Mouse (Mus musculus): Measurements from ENCODE around the gene Abcc8. TPM values are rescaled to one million over a fixed set of nuclear protein-coding genes. Genes with fewer than 3 reads are reported as not detected.

Gene Abcc8
- polyA plus RNA-seq, 1 experiment from 2014 or later, result 2.6 TPM

DNA sequence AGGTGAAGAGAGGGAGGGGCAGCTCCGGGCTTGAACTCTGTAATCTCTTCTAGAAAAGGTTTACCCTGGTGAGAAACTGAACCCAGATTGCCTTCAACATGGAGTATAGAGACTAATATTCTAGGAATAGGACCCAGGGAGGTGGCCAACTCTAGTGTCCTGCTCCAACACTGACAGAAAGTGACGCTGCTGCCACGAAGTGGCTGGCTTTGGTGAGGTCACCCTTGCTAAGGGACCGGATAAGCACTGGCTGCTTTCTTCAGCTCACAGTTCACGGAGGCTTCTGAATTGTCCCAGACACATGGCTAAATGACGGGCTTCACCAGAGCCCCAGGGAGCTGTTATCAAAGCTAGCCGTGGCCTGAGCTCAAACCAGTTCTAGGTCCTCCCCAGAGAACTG, 46.0 kb downstream of the Abcc8 start:
- Histone ChIP-seq H3K4me2 (replicated peaks; ENCODE audit: low read depth, low read length) (no peak overlapping the region), H3K27ac (ENCODE audit: low read length) (no peak overlapping the region), H3K4me1 (ENCODE audit: insufficient read depth, low read length) (peaks cover 23% of the 10 kb centered on the region; the same call in 1 of the 2 replicates), H3K9ac (replicated peaks; ENCODE audit: low read length) (no peak overlapping the region), H3K36me3 (ENCODE audit: insufficient read depth, low read length) (no peaks in the 10 kb centered on the region), H3K9me3 (ENCODE audit: low read length) (no peaks in the 10 kb centered on the region), H3K27me3 (ENCODE audit: insufficient read depth, low read length) (peaks cover 3% of the 10 kb centered on the region), H3K4me3 (ENCODE audit: low read length) (no peak overlapping the region)
- WGBS, result 22% methylated on average over 7 of the region's 7 CpGs
- ATAC-seq (ENCODE audit: low FRiP score, low TSS enrichment), result no peak; the same call in 1 of the 2 replicates

DNA sequence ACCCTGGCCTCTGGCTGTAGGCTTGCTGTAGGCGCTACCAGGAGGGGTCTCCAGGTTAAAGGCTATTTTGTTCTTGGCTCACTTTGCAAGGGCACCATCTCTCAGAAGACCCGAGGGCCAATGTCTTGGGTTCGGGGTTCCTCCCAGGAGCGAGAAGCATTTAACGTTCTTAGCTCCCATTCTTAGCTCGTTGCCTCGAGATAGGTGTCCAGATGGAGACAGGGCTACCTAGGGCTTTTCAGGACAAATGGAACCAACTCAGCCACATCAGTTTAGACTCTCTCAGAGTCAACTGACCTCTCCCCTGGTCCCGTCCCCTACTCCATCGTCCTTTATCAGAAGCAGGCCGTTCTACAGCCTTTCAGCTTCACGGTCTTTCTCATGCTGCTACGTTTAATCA, 47.6 kb downstream of the Abcc8 start:
- no peak for ATAC-seq (ENCODE audit: low FRiP score, low TSS enrichment)
- no peak overlapping the region for H3K27ac ChIP-seq (ENCODE audit: low read length)

DNA sequence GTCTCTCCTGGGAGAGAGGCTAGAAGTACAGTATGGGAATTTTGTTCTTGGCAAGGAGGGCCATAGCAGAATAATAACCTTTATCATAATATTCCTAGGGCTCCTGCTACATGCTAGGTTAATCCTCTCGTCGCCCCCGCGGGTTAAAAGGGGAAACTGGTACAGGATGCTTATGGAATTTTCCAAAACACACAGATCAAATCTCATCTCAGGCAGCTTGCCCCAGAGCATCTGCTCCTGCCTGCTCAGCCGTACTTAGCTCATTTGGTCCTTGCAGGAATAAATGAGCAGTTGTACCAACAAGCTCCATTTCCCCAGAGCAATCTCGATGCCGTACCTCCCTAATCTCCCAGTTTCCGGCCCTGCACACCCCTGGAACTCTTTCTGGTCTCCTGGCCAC, 48.0 kb downstream of the Abcc8 start:
- no peak for ATAC-seq (ENCODE audit: low FRiP score, low TSS enrichment)
- 58% methylated on average over 8 of the region's 8 CpGs for WGBS
- H3K4me2 ChIP-seq (replicated peaks; ENCODE audit: low read depth, low read length), result no peak overlapping the region
- H3K9ac ChIP-seq (replicated peaks; ENCODE audit: low read length), result no peak overlapping the region
- no peaks in the 10 kb centered on the region for H3K36me3 ChIP-seq (ENCODE audit: insufficient read depth, low read length)
- no peaks in the 10 kb centered on the region for H3K9me3 ChIP-seq (ENCODE audit: low read length)
- peaks cover 25% of the 10 kb centered on the region for H3K4me1 ChIP-seq (ENCODE audit: insufficient read depth, low read length)
- H3K27me3 ChIP-seq (ENCODE audit: insufficient read depth, low read length), result peaks cover 3% of the 10 kb centered on the region
- no peak overlapping the region for H3K27ac ChIP-seq (ENCODE audit: low read length)
- no peak overlapping the region for H3K4me3 ChIP-seq (ENCODE audit: low read length)

More for the DNA sequence above, 47.6 kb downstream of the Abcc8 start:
- Histone ChIP-seq H3K36me3 (ENCODE audit: insufficient read depth, low read length) (no peaks in the 10 kb centered on the region), H3K4me3 (ENCODE audit: low read length) (no peak overlapping the region), H3K4me2 (replicated peaks; ENCODE audit: low read depth, low read length) (no peak overlapping the region), H3K27me3 (ENCODE audit: insufficient read depth, low read length) (peaks cover 3% of the 10 kb centered on the region), H3K9ac (replicated peaks; ENCODE audit: low read length) (no peak overlapping the region), H3K9me3 (ENCODE audit: low read length) (no peaks in the 10 kb centered on the region), H3K4me1 (ENCODE audit: insufficient read depth, low read length) (peaks cover 25% of the 10 kb centered on the region)
- WGBS, result 83% methylated on average over 12 of the region's 12 CpGs

DNA sequence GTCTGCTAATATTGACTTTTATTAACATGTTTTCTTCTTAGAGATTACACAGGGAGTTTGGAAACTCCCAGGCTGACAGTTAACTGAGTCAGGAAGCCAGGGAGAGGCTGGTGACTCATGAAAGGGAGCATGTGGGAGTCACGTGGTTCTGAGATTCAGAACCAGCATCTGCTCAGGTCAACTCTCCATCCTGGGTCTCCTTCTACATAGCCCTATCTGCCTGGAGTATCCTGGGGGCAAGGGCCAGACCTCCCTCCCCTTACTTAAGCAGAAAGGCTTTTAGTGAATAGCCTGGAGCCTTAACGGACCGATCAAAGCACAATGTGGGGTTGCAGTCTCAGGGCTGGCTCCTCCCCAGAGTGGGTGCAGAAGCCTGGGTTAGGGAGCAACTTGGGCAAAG, 48.6 kb downstream of the Abcc8 start:
- Histone ChIP-seq H3K4me2 (replicated peaks; ENCODE audit: low read depth, low read length) (no peak overlapping the region), H3K36me3 (ENCODE audit: insufficient read depth, low read length) (no peaks in the 10 kb centered on the region), H3K27me3 (ENCODE audit: insufficient read depth, low read length) (peaks cover 3% of the 10 kb centered on the region), H3K4me3 (ENCODE audit: low read length) (no peak overlapping the region), H3K9ac (replicated peaks; ENCODE audit: low read length) (no peak overlapping the region), H3K4me1 (ENCODE audit: insufficient read depth, low read length) (peaks cover 25% of the 10 kb centered on the region), H3K9me3 (ENCODE audit: low read length) (no peaks in the 10 kb centered on the region), H3K27ac (ENCODE audit: low read length) (no peak overlapping the region)
- 21% methylated on average over 3 of the region's 3 CpGs for WGBS
- ATAC-seq (ENCODE audit: low FRiP score, low TSS enrichment), result no peak

DNA sequence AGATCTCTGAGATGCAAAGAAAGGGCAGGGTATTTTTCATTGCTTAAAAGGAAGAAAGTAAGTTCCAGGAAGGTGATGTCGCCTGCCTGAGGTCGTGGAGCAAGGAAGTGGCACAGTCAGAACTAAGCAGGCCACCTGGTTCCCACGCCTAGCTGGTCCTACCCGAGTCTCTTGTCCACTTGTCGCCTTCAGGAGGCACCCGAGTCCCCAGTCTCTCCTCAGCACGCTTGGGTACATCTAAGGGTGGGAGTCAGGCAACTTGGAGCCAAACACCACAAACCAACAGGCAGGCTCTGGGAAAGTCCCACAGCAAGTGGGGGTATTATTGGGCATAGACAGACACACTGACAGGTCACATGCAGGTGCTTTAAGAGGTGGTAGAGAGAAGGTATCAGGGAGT, 49.1 kb downstream of the Abcc8 start:
- H3K36me3 ChIP-seq (ENCODE audit: insufficient read depth, low read length), result no peaks in the 10 kb centered on the region
- WGBS, result 40% methylated on average over 7 of the region's 7 CpGs
- peaks cover 3% of the 10 kb centered on the region for H3K27me3 ChIP-seq (ENCODE audit: insufficient read depth, low read length)
- peaks cover 25% of the 10 kb centered on the region for H3K4me1 ChIP-seq (ENCODE audit: insufficient read depth, low read length)
- H3K9ac ChIP-seq (replicated peaks; ENCODE audit: low read length), result no peak overlapping the region
- ATAC-seq (ENCODE audit: low FRiP score, low TSS enrichment), result peak; percentile 40; the same call in 1 of the 2 replicates
- H3K4me2 ChIP-seq (replicated peaks; ENCODE audit: low read depth, low read length), result no peak overlapping the region
- no peak overlapping the region for H3K27ac ChIP-seq (ENCODE audit: low read length)
- H3K9me3 ChIP-seq (ENCODE audit: low read length), result no peaks in the 10 kb centered on the region
- H3K4me3 ChIP-seq (ENCODE audit: low read length), result no peak overlapping the region

DNA sequence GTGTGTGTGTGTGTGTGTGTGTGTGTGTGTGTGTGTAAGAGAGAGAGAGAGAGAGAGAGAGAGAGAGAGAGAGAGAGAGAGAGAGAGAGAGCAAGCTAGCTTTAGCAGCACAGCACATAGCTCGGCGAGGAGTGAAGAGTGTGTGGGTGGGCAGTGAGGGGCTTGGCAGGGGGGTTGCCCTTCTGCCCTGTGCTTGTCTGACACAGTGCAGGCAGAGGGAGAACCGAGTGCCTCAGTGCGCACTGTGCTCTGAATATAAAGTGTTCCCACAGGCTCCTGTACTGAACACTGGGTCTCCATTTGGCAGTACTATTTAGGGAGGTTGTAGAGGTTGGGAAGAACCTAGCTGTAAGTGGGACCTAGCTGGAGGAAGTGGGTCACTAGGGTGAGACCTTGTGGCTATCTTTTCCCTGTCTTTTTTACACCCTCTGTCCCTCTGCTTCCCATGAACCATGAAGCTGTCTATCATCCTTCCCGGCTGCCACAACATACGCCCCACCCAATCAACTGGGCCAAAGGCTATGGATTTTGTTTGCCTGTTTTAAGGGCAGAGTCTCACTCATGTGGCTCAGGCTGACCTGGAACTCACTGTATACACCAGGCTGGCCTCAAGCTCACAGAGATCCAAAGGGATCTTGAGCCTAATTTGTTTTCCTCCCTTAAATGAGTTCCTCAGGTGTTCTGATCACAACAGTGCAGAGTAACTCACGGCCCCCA, 50.2 kb downstream of the Abcc8 start:
- peaks cover 27% of the 10 kb centered on the region for H3K4me1 ChIP-seq (ENCODE audit: insufficient read depth, low read length)
- H3K4me3 ChIP-seq (ENCODE audit: low read length), result no peak overlapping the region
- no peak overlapping the region for H3K27ac ChIP-seq (ENCODE audit: low read length)
- no peaks in the 10 kb centered on the region; the same call in 1 of the 2 replicates for H3K27me3 ChIP-seq (ENCODE audit: insufficient read depth, low read length)
- no peaks in the 10 kb centered on the region for H3K9me3 ChIP-seq (ENCODE audit: low read length)
- H3K4me2 ChIP-seq (replicated peaks; ENCODE audit: low read depth, low read length), result no peak overlapping the region
- WGBS, result 32% methylated on average over 7 of the region's 7 CpGs
- no peak overlapping the region for H3K9ac ChIP-seq (replicated peaks; ENCODE audit: low read length)
- no peaks in the 10 kb centered on the region for H3K36me3 ChIP-seq (ENCODE audit: insufficient read depth, low read length)
- ATAC-seq (ENCODE audit: low FRiP score, low TSS enrichment), result no peak

DNA sequence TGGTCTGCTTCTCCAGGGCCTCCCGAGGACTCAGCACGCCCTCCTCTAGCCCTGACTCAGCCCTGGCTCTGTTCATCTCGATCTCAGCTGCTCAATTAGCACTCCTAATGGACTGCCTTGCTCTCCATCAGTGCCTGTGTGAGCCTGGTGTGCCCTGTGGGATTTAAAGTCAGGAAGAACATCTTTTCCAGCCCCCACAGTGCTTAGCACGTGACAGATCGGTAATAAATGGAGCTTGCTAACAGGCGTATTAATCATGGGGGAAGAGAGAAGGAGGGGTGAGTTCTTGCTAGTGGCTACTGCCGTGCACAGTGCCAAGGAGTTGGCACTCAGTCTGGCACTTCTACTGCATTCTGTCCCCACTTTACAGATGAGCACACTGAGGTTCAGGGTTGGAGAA, 51.6 kb downstream of the Abcc8 start:
- 33% methylated on average over 7 of the region's 7 CpGs for WGBS
- Histone ChIP-seq H3K4me3 (ENCODE audit: low read length) (no peak overlapping the region), H3K9me3 (ENCODE audit: low read length) (no peaks in the 10 kb centered on the region), H3K9ac (replicated peaks; ENCODE audit: low read length) (no peak overlapping the region), H3K4me2 (replicated peaks; ENCODE audit: low read depth, low read length) (no peak overlapping the region), H3K27ac (ENCODE audit: low read length) (no peak overlapping the region), H3K27me3 (ENCODE audit: insufficient read depth, low read length) (no peaks in the 10 kb centered on the region), H3K36me3 (ENCODE audit: insufficient read depth, low read length) (no peaks in the 10 kb centered on the region), H3K4me1 (ENCODE audit: insufficient read depth, low read length) (peaks cover 22% of the 10 kb centered on the region)
- ATAC-seq (ENCODE audit: low FRiP score, low TSS enrichment), result no peak

DNA sequence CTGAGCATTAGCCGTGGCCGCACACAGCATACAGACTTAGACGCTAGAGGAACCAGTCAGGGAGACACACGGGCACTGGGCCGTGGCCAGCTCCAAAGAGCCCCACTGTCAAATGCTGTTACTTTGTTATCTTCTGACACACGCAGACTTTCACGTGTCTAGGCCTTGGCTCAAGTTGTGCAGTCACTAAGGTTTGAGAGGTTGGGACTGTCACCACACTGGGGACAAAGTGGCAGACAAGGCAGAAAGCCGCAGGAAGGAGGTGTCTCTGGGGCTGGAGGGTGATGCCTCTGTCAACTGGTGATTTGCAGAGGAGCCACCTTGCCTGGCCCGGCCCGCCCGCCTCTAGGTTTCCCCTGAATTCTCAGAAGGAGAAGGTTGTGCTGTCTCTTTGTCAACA, 54.5 kb downstream of the Abcc8 start:
- Histone ChIP-seq H3K4me1 (ENCODE audit: insufficient read depth, low read length) (peaks cover 21% of the 10 kb centered on the region), H3K4me2 (replicated peaks; ENCODE audit: low read depth, low read length) (no peak overlapping the region), H3K9me3 (ENCODE audit: low read length) (no peaks in the 10 kb centered on the region), H3K9ac (replicated peaks; ENCODE audit: low read length) (no peak overlapping the region), H3K27me3 (ENCODE audit: insufficient read depth, low read length) (no peaks in the 10 kb centered on the region), H3K27ac (ENCODE audit: low read length) (no peak overlapping the region), H3K4me3 (ENCODE audit: low read length) (no peak overlapping the region), H3K36me3 (ENCODE audit: insufficient read depth, low read length) (no peaks in the 10 kb centered on the region)
- ATAC-seq (ENCODE audit: low FRiP score, low TSS enrichment), result no peak
- WGBS, result 74% methylated on average over 11 of the region's 11 CpGs

DNA sequence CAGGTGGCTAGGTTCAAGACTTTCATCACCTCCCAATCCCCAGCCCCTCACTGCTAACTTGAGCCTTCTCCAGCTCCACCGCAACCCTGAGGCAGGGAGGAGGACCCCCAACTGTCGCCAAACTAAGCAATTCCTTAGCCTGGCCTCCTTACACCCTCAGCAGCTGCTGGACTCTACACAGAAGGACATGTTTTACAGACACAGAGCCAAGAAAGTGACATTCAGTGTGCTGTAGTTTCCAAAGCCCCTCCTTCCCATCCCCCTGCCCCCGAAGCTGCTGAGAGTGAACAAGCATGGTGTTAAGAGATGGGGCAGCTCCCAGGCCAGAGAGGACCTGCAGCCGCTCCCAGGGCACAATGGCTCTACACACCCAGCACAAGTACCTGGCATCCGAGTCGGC, 55.4 kb downstream of the Abcc8 start:
- H3K9ac ChIP-seq (replicated peaks; ENCODE audit: low read length), result no peak overlapping the region
- no peak overlapping the region for H3K4me2 ChIP-seq (replicated peaks; ENCODE audit: low read depth, low read length)
- no peaks in the 10 kb centered on the region for H3K36me3 ChIP-seq (ENCODE audit: insufficient read depth, low read length)
- H3K27ac ChIP-seq (ENCODE audit: low read length), result no peak overlapping the region
- no peaks in the 10 kb centered on the region for H3K27me3 ChIP-seq (ENCODE audit: insufficient read depth, low read length)
- no peaks in the 10 kb centered on the region for H3K9me3 ChIP-seq (ENCODE audit: low read length)
- peak; percentile 46 for ATAC-seq (ENCODE audit: low FRiP score, low TSS enrichment)
- H3K4me3 ChIP-seq (ENCODE audit: low read length), result no peak overlapping the region
- WGBS, result 66% methylated on average over 6 of the region's 6 CpGs
- peaks cover 17% of the 10 kb centered on the region for H3K4me1 ChIP-seq (ENCODE audit: insufficient read depth, low read length)

DNA sequence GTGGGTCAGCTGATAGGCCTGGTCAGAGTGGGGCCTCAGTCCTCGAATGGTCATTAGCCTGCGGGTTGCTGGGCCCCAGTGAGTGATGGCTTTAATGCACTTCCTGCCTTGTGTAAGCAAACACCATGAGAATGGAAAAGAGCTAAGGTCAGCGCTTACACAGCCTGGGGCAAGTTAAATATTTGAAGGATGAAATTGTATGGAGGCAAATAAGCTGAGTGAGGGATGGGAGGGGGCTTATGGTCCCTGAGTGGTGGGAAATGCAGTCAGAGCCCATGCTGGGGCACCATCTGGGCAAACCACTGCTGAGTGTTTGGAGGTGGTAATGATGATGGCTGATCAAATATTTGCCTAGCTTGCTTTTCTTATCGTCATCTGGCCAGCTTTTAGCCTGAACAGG, 56.9 kb downstream of the Abcc8 start:
- H3K9ac ChIP-seq (replicated peaks; ENCODE audit: low read length), result no peak overlapping the region
- no peaks in the 10 kb centered on the region for H3K36me3 ChIP-seq (ENCODE audit: insufficient read depth, low read length)
- H3K4me3 ChIP-seq (ENCODE audit: low read length), result no peak overlapping the region
- no peak overlapping the region for H3K4me2 ChIP-seq (replicated peaks; ENCODE audit: low read depth, low read length)
- H3K4me1 ChIP-seq (ENCODE audit: insufficient read depth, low read length), result peaks cover 12% of the 10 kb centered on the region
- H3K27ac ChIP-seq (ENCODE audit: low read length), result no peak overlapping the region
- no peaks in the 10 kb centered on the region for H3K9me3 ChIP-seq (ENCODE audit: low read length)
- no peaks in the 10 kb centered on the region for H3K27me3 ChIP-seq (ENCODE audit: insufficient read depth, low read length)
- WGBS, result 21% methylated on average over 4 of the region's 4 CpGs
- peak; percentile 57; the same call in 1 of the 2 replicates for ATAC-seq (ENCODE audit: low FRiP score, low TSS enrichment)
